Mouse (Mus musculus): ENCODE data around the gene Kcnj10.

DNA sequence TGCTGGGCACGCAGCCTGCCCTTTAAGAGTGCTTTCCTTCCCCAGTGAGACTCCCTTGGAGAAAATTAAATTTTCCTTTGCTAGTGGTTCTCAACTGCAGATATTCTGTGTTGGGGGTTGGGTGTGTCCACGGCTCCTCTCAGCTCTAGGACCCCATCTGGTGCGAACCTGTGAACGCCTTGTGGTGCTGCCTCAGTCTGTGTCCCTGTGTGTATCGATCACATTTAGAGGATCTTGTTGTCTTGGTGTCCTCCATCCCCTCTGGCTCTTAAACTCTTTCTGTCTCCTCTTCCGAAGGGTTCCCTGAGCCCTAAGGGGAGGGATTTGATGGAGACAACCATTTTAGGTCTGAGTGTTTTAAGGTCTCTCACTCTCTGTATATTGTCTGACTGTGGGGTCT, 79.2 kb downstream of the Kcnj10 start:
- TF ChIP-seq NRF1 (IDR thresholded peaks at IDR 0.05; ENCODE audit: insufficient read depth, low read depth, low read length, poor library complexity, severe bottlenecking) (no peak), MAX (IDR thresholded peaks at IDR 0.05; ENCODE audit: low read length) (no peak), CHD1 (IDR thresholded peaks at IDR 0.05; ENCODE audit: low read depth, low read length) (no peak), POLR2A (IDR thresholded peaks at IDR 0.05; ENCODE audit: control insufficient read depth in 1 of 2, insufficient read depth in 1 of 2, low read depth in 1 of 2, low read length in 2 of 2, poor library complexity in 1 of 2) (no peak), NELFE (IDR thresholded peaks at IDR 0.05; ENCODE audit: low read depth, low read length) (no peak), ELF1 (IDR thresholded peaks at IDR 0.05; ENCODE audit: low read depth, low read length) (no peak), USF1 (IDR thresholded peaks at IDR 0.05; ENCODE audit: low read depth, low read length) (no peak), ZKSCAN1 (IDR thresholded peaks at IDR 0.05; ENCODE audit: low read depth, low read length) (no peak), CTCF (IDR thresholded peaks at IDR 0.05 in 2 of 3, conservative IDR thresholded peaks at IDR 0.05 in 1 of 3; ENCODE audit: control insufficient read depth in 1 of 3, insufficient read depth in 1 of 3, low read depth in 2 of 3, low read length in 3 of 3, poor library complexity in 1 of 3, severe bottlenecking in 1 of 3) (no peak)
